8 mouse cellular contexts compared by ENCODE assay signal in genomic region chr2:59161021-59161440, GRCm38 (mm10). TPM values are rescaled to one million over a fixed set of nuclear protein-coding genes. Genes with fewer than 3 reads are reported as not detected.
DNase-seq lines count a peak whose midpoint lies in the region; ATAC-seq lines count a peak whose summit lies in the region.

No protein-coding gene starts in this region.

- peak; percentile 13; the same call in 1 of the 2 replicates for ATAC-seq in cerebellum, adult (ENCODE audit: insufficient number of reproducible peaks, low FRiP score, low TSS enrichment)
- no peak for ATAC-seq in megakaryocyte, adult 5-6 weeks (ENCODE audit: poor library complexity, severe bottlenecking)
- peak; percentile 8 for ATAC-seq in inflammation-experienced regulatory T-cells, adult 6 months
- ATAC-seq in midbrain, embryonic 12.5 days (ENCODE audit: low FRiP score, low read depth) = peak; percentile 64

- H3K4me2 ChIP-seq in midbrain, embryonic 12.5 days (replicated peaks) = peak overlapping the region; percentile 65

- H3K4me1 ChIP-seq in megakaryocyte, embryonic 14.5 days = peaks cover 38% of the 10 kb centered on the region
- H3K4me1 ChIP-seq in embryonic facial prominence, embryonic 10.5 days = peaks cover 28% of the 10 kb centered on the region
- peaks cover 19% of the 10 kb centered on the region for H3K4me1 ChIP-seq in midbrain, embryonic 12.5 days

- H3K27ac ChIP-seq in embryonic facial prominence, embryonic 10.5 days (replicated peaks) = peak overlapping the region; percentile 94
- peak overlapping the region; percentile 88 for H3K27ac ChIP-seq in midbrain, embryonic 12.5 days (replicated peaks)

- H3K4me3 ChIP-seq in megakaryocyte, embryonic 14.5 days (replicated peaks) = peak overlapping the region; percentile 98
- peak overlapping the region; percentile 92 for H3K4me3 ChIP-seq in embryonic facial prominence, embryonic 10.5 days
- peak overlapping the region; percentile 89 for H3K4me3 ChIP-seq in midbrain, embryonic 12.5 days

- intact Hi-C loops in left cerebral cortex, postnatal 4 days (cut with DNase I) = loop anchor here (5.0 kb wide), 1 partner anchor 256 kb away; no protein-coding TSS in a partner anchor

- WGBS in embryonic facial prominence, embryonic 10.5 days = under 1% methylated on average over 57 of the region's 58 CpGs
- under 1% methylated on average over 25 of the region's 58 CpGs for WGBS in midbrain, embryonic 12.5 days

- H3K36me3 ChIP-seq in megakaryocyte, embryonic 14.5 days (replicated peaks; ENCODE audit: low read length) = peaks cover 8% of the 10 kb centered on the region
- no peaks in the 10 kb centered on the region for H3K36me3 ChIP-seq in embryonic facial prominence, embryonic 10.5 days (replicated peaks)
- H3K36me3 ChIP-seq in midbrain, embryonic 12.5 days = no peaks in the 10 kb centered on the region

- H3K9ac ChIP-seq in midbrain, embryonic 12.5 days (replicated peaks) = peak overlapping the region; percentile 80

- DNase-seq in cerebellum, adult 9-10 months = no peak
- DNase-seq in embryonic facial prominence, embryonic 10.5 days (ENCODE audit: low spot score) = no peak
- DNase-seq in left cerebral cortex, postnatal 4 days = no peak

- no peaks in the 10 kb centered on the region for H3K27me3 ChIP-seq in megakaryocyte, embryonic 14.5 days (replicated peaks)
- H3K27me3 ChIP-seq in embryonic facial prominence, embryonic 10.5 days (replicated peaks; ENCODE audit: low read depth, poor library complexity, severe bottlenecking) = no peaks in the 10 kb centered on the region
- H3K27me3 ChIP-seq in midbrain, embryonic 12.5 days = no peaks in the 10 kb centered on the region

- no peaks in the 10 kb centered on the region for H3K9me3 ChIP-seq in megakaryocyte, embryonic 14.5 days
- no peaks in the 10 kb centered on the region for H3K9me3 ChIP-seq in embryonic facial prominence, embryonic 10.5 days
- H3K9me3 ChIP-seq in midbrain, embryonic 12.5 days = no peaks in the 10 kb centered on the region

RNA-seq across cellular contexts. Expression of gene Pkp4, which starts 0.4 kb away (rescaled TPM):
- 20.4 and 25.2 TPM in 2 replicates for polyA plus RNA-seq in megakaryocyte, embryonic 14.5 days (2012; ENCODE audit: insufficient read depth, low replicate concordance)
- total RNA-seq in megakaryocyte, adult 5-6 weeks (2015) = 10.6 and 17.0 TPM in 2 replicates
- total RNA-seq in megakaryocyte, adult 5-6 weeks (2017) = 9.6 and 12.7 TPM in 2 replicates
- polyA plus RNA-seq in embryonic facial prominence, embryonic 10.5 days (2016; fragmentation: Nextera tagmentation; extraction: Ambion mirVana) = 16.2 and 17.2 TPM in 2 replicates
- polyA plus RNA-seq in inflammation-experienced regulatory T-cells, adult 6 months (2017; shearing (Covaris generic)) = 10 to 100 TPM; 10.2 to 16.4 (median 13.6) TPM
- 14.7 and 16.7 TPM in 2 replicates for polyA plus RNA-seq in midbrain, embryonic 12.5 days (2016; fragmentation: Nextera tagmentation; extraction: Ambion mirVana)
- total RNA-seq in left cerebral cortex, postnatal 4 days (2021) = 100 to 1,000 TPM; 165 to 170 TPM

RNA-seq across cellular contexts. Expression of gene Ccdc148, which starts 0.5 kb away (rescaled TPM):
- polyA plus RNA-seq in megakaryocyte, embryonic 14.5 days (2012; ENCODE audit: insufficient read depth, low replicate concordance) = not detected in 2 replicates
- 0.02 and 0.21 TPM in 2 replicates for total RNA-seq in megakaryocyte, adult 5-6 weeks (2015)
- total RNA-seq in megakaryocyte, adult 5-6 weeks (2017) = 0.08 and 0.11 TPM in 2 replicates
- polyA plus RNA-seq in embryonic facial prominence, embryonic 10.5 days (2016; fragmentation: Nextera tagmentation; extraction: Ambion mirVana) = 0.63 and 0.87 TPM in 2 replicates
- polyA plus RNA-seq in inflammation-experienced regulatory T-cells, adult 6 months (2017; shearing (Covaris generic)) = 1 to 10 TPM in 2 of 3 experiments, under 1 TPM in 1; 0.66 to 1.6 (median 1.1) TPM
- polyA plus RNA-seq in midbrain, embryonic 12.5 days (2016; fragmentation: Nextera tagmentation; extraction: Ambion mirVana) = 1.9 and 2.0 TPM in 2 replicates
- 10 to 100 TPM; 10.9 to 11.4 TPM for total RNA-seq in left cerebral cortex, postnatal 4 days (2021)
